In genomic region chr3:42065962-42066361, GRCm38 (mm10) we compare ENCODE assay signal across 23 mouse cellular contexts.
DNase-seq lines count a peak whose midpoint lies in the region; ATAC-seq and TF ChIP-seq lines count a peak whose summit lies in the region.
"Had no signal": no experiment of that assay in that cellular context is flagged by ENCODE, and none has a peak within 500 bp of the region (broad histone marks: within the 10 kb centered on the region; RNA-seq: fewer than 3 reads in every experiment).

No protein-coding gene starts in this region.

- H3K27me3 ChIP-seq in hindbrain, embryonic 11.5 days (ENCODE audit: control insufficient read depth, insufficient read depth, low read length), result no peaks in the 10 kb centered on the region
- H3K27me3 ChIP-seq in hindbrain, postnatal 0 days (ENCODE audit: insufficient read depth, low read length), result no peaks in the 10 kb centered on the region
- no peaks in the 10 kb centered on the region for H3K27me3 ChIP-seq in neural tube, embryonic 11.5 days (ENCODE audit: control insufficient read depth, insufficient read depth, low read length)
- H3K27me3 ChIP-seq: intestine, embryonic 15.5 days had no signal

- no peak for TF ChIP-seq CTCF in hindbrain, postnatal 0 days (IDR thresholded peaks at IDR 0.05; ENCODE audit: low read depth)

- no peaks in the 10 kb centered on the region for H3K9me3 ChIP-seq in hindbrain, embryonic 11.5 days (ENCODE audit: control insufficient read depth, low read length)
- no peaks in the 10 kb centered on the region for H3K9me3 ChIP-seq in hindbrain, postnatal 0 days (ENCODE audit: low read length)
- H3K9me3 ChIP-seq in neural tube, embryonic 11.5 days (ENCODE audit: control insufficient read depth, low read length), result no peaks in the 10 kb centered on the region
- H3K9me3 ChIP-seq: intestine, embryonic 15.5 days had no signal

- WGBS in hindbrain, embryonic 11.5 days, result 19% methylated on average over 3 of the region's 3 CpGs
- 17% methylated on average over 3 of the region's 3 CpGs for whole genome bisulfite sequencing in hindbrain, postnatal 0 days
- 20% methylated on average over 3 of the region's 3 CpGs for WGBS in neural tube, embryonic 11.5 days

- peak; percentile 20 for DNase-seq in embryo, embryonic 10.5 days (ENCODE audit: low spot score)
- DNase-seq in embryo, embryonic 10 days (ENCODE audit: low spot score), result no peak
- no peak for DNase-seq in hindbrain, embryonic 11.5 days (ENCODE audit: low spot score)
- no peak for DNase-seq in hindbrain, postnatal 0 days (ENCODE audit: low spot score)
- no peak for DNase-seq in neural tube, embryonic 11.5 days (ENCODE audit: low spot score)
- no peak for DNase-seq in neural tube, embryonic 10.5 days (ENCODE audit: extremely low spot score, low spot score)
- no peak for DNase-seq in spleen, adult 18-20 months
- DNase-seq: adrenal gland, postnatal 10 days; cerebellum, adult 2 months; cerebellum, postnatal 25 days; gastrocnemius, postnatal 10 days; heart, adult 11 months; kidney, adult 9 months; kidney, postnatal 14 days; left cerebral cortex, postnatal 4 days; liver, postnatal 0 days; thymus, adult 18-20 months; thymus, postnatal 36 days had no signal

- no peak overlapping the region for H3K4me3 ChIP-seq in hindbrain, embryonic 11.5 days (ENCODE audit: low read depth, low read length)
- no peak overlapping the region for H3K4me3 ChIP-seq in hindbrain, postnatal 0 days (ENCODE audit: low read length)
- H3K4me3 ChIP-seq in neural tube, embryonic 11.5 days (ENCODE audit: low read depth, low read length), result no peak overlapping the region
- H3K4me3 ChIP-seq: intestine, embryonic 15.5 days had no signal

- H3K36me3 ChIP-seq in hindbrain, embryonic 11.5 days (ENCODE audit: control insufficient read depth, insufficient read depth, low read length), result no peaks in the 10 kb centered on the region
- no peaks in the 10 kb centered on the region for H3K36me3 ChIP-seq in hindbrain, postnatal 0 days (ENCODE audit: insufficient read depth, low read length)
- no peaks in the 10 kb centered on the region for H3K36me3 ChIP-seq in neural tube, embryonic 11.5 days (ENCODE audit: control insufficient read depth, insufficient read depth, low read length)
- H3K36me3 ChIP-seq: intestine, embryonic 15.5 days had no signal

- no peak overlapping the region for H3K9ac ChIP-seq in hindbrain, embryonic 11.5 days (ENCODE audit: low read depth, low read length)
- H3K9ac ChIP-seq in hindbrain, postnatal 0 days (replicated peaks; ENCODE audit: low read length), result no peak overlapping the region
- no peak overlapping the region for H3K9ac ChIP-seq in neural tube, embryonic 11.5 days (ENCODE audit: low read length)
- H3K9ac ChIP-seq: intestine, embryonic 15.5 days; liver, postnatal 0 days had no signal

- no peaks in the 10 kb centered on the region for H3K4me1 ChIP-seq in hindbrain, embryonic 11.5 days (replicated peaks; ENCODE audit: control insufficient read depth, insufficient read depth, low read length)
- H3K4me1 ChIP-seq in hindbrain, postnatal 0 days (ENCODE audit: insufficient read depth, low read length), result no peaks in the 10 kb centered on the region
- H3K4me1 ChIP-seq in neural tube, embryonic 11.5 days (ENCODE audit: control insufficient read depth, insufficient read depth, low read length), result no peaks in the 10 kb centered on the region
- H3K4me1 ChIP-seq: intestine, embryonic 15.5 days had no signal

- H3K4me2 ChIP-seq in hindbrain, embryonic 11.5 days (replicated peaks; ENCODE audit: low read depth, low read length), result no peak overlapping the region
- H3K4me2 ChIP-seq in hindbrain, postnatal 0 days (ENCODE audit: low read depth, low read length), result no peak overlapping the region
- no peak overlapping the region for H3K4me2 ChIP-seq in neural tube, embryonic 11.5 days (ENCODE audit: low read depth)
- H3K4me2 ChIP-seq: heart, embryonic 11.5 days; intestine, embryonic 15.5 days; liver, embryonic 11.5 days had no signal

- ATAC-seq in hindbrain, embryonic 11.5 days (ENCODE audit: low FRiP score), result peak; percentile 53; the same call in 1 of the 2 replicates
- no peak for ATAC-seq in hindbrain, postnatal 0 days
- peak; percentile 58 for ATAC-seq in neural tube, embryonic 11.5 days (ENCODE audit: insufficient read depth, low FRiP score, low TSS enrichment)
- ATAC-seq: intestine, embryonic 15.5 days; liver, postnatal 0 days; lung, postnatal 0 days had no signal

- no peak overlapping the region for H3K27ac ChIP-seq in hindbrain, embryonic 11.5 days (ENCODE audit: low read depth, low read length)
- no peak overlapping the region for H3K27ac ChIP-seq in hindbrain, postnatal 0 days
- peak overlapping the region; percentile 34; the same call in 1 of the 2 replicates for H3K27ac ChIP-seq in neural tube, embryonic 11.5 days (ENCODE audit: low read depth, low read length)
- H3K27ac ChIP-seq: intestine, embryonic 15.5 days; macrophage had no signal
